Mouse (Mus musculus) CD4-positive helper T cell, adult 2 months (primary cell): ENCODE results near the gene Cyp2j7.
"Not testable (repeated sequence)": the region's sequence is repeated elsewhere in the genome, so short reads cannot be mapped to it uniquely, and the experiment has no call there.

ENCODE experiments used
- DNase-seq: peaks from one replicate; pipeline ENCODE4 v3.0.0-alpha.2; 2012; ENCODE audit warnings: low read depth, missing footprints, low spot score

Gene Cyp2j7

GRCm38 (mm10) chr4:96236559-96236958 lies at the start of gene Cyp2j7:
TSS of gene Cyp2j7 (minus strand) at chr4:96236659.
- no peak for DNase-seq

GRCm38 (mm10) chr4:96276896-96277295 lies 40.4 kb upstream of the Cyp2j7 start:
- DNase-seq = not testable (repeated sequence)

GRCm38 (mm10) chr4:96273907-96274306 lies 37.4 kb upstream of the Cyp2j7 start:
- DNase-seq = no peak

- DNase-seq = no peak
Observed at GRCm38 (mm10) chr4:96196701-96197100, 39.8 kb downstream of the Cyp2j7 start.

- DNase-seq = not testable (repeated sequence)
Observed at GRCm38 (mm10) chr4:96189321-96189720, 47.1 kb downstream of the Cyp2j7 start.

- not testable (repeated sequence) for DNase-seq
Observed at GRCm38 (mm10) chr4:96188671-96189070, 47.8 kb downstream of the Cyp2j7 start.

- DNase-seq = not testable (repeated sequence)
Observed at GRCm38 (mm10) chr4:96188146-96188545, 48.3 kb downstream of the Cyp2j7 start.

GRCm38 (mm10) chr4:96184716-96185115 lies 51.7 kb downstream of the Cyp2j7 start:
- DNase-seq = not testable (repeated sequence)

- DNase-seq = no peak
Observed at GRCm38 (mm10) chr4:96162839-96163238, 73.6 kb downstream of the Cyp2j7 start.

- no peak for DNase-seq
Observed at GRCm38 (mm10) chr4:96161575-96161974, 74.9 kb downstream of the Cyp2j7 start.
